Mouse (Mus musculus) urinary bladder, postnatal 4 days (tissue): ENCODE measurements around the gene Ocm.

ENCODE experiments used
- DNase-seq, 2 experiments: peaks; one replicate each; pipeline ENCODE4 v3.0.0; 2021 to 2022; ENCODE audit warnings: low spot score in 2 of 2

The Ocm gene

GRCm38 (mm10) chr5:144002461-144003192 lies 23.8 kb downstream of the Ocm start:
- DNase-seq, result no peak

- no peak for DNase-seq
Measured at GRCm38 (mm10) chr5:143999409-143999808, 27.1 kb downstream of the Ocm start.

GRCm38 (mm10) chr5:143994632-143995365 lies 31.7 kb downstream of the Ocm start:
- DNase-seq, result no peak

- no peak for DNase-seq
Measured at GRCm38 (mm10) chr5:143993849-143994248, 32.6 kb downstream of the Ocm start.

GRCm38 (mm10) chr5:143993260-143993659 lies 33.2 kb downstream of the Ocm start:
- no peak for DNase-seq

GRCm38 (mm10) chr5:143992661-143993060 lies 33.8 kb downstream of the Ocm start:
- DNase-seq, result no peak

GRCm38 (mm10) chr5:143990086-143990485 lies 36.4 kb downstream of the Ocm start:
- DNase-seq, result no peak

GRCm38 (mm10) chr5:143989046-143989445 lies 37.4 kb downstream of the Ocm start:
- DNase-seq, result no peak

- no peak for DNase-seq
Measured at GRCm38 (mm10) chr5:143987596-143987995, 38.9 kb downstream of the Ocm start.

GRCm38 (mm10) chr5:143985381-143985780 lies 41.1 kb downstream of the Ocm start:
- peak in 1 of 2 experiments; percentile 43 for DNase-seq

- DNase-seq, result no peak
Measured at GRCm38 (mm10) chr5:143982361-143982760, 44.1 kb downstream of the Ocm start.

GRCm38 (mm10) chr5:143980858-143981257 lies 45.6 kb downstream of the Ocm start:
- DNase-seq, result no peak

GRCm38 (mm10) chr5:143976726-143977431 lies 49.6 kb downstream of the Ocm start:
- no peak for DNase-seq

- no peak for DNase-seq
Measured at GRCm38 (mm10) chr5:143976232-143976631, 50.2 kb downstream of the Ocm start.

- DNase-seq, result no peak
Measured at GRCm38 (mm10) chr5:143975631-143975933, 50.9 kb downstream of the Ocm start.

GRCm38 (mm10) chr5:143974931-143975630 lies 51.4 kb downstream of the Ocm start:
- DNase-seq, result peak in 1 of 2 experiments; percentile 32

- no peak for DNase-seq
Measured at GRCm38 (mm10) chr5:143972628-143973027, 53.8 kb downstream of the Ocm start.
